Mouse (Mus musculus): ENCODE results near the gene Rasip1. TPM values are rescaled to one million over a fixed set of nuclear protein-coding genes. Genes with fewer than 3 reads are reported as not detected.

The Rasip1 gene
- total RNA-seq, 2 experiments from 2014 or later = 13.9 to 14.5 TPM

GRCm38 (mm10) chr7:45623507-45623906 is 3.8 kb upstream of the Rasip1 start:
- no peak for DNase-seq (ENCODE audit: low spot score in 2 of 2)

GRCm38 (mm10) chr7:45624718-45625117 is 2.6 kb upstream of the Rasip1 start:
- no peak for DNase-seq (ENCODE audit: low spot score in 2 of 2)

- no peak for DNase-seq (ENCODE audit: low spot score in 2 of 2)
Measured at GRCm38 (mm10) chr7:45625481-45625880, 1.8 kb upstream of the Rasip1 start.

GRCm38 (mm10) chr7:45626571-45627076 is 664 bp upstream of the Rasip1 start:
- DNase-seq (ENCODE audit: low spot score in 2 of 2) = no peak

- peak; percentile 81 to 89 for DNase-seq (ENCODE audit: low spot score in 2 of 2)
Measured at GRCm38 (mm10) chr7:45628364-45629294, 1.3 kb downstream of the Rasip1 start.

GRCm38 (mm10) chr7:45630064-45630907 is 3.0 kb downstream of the Rasip1 start:
- no peak for DNase-seq (ENCODE audit: low spot score in 2 of 2)

- DNase-seq (ENCODE audit: low spot score in 2 of 2) = peak; percentile 45 to 56
Measured at GRCm38 (mm10) chr7:45632499-45632898, 5.2 kb downstream of the Rasip1 start.

GRCm38 (mm10) chr7:45634946-45635681 is 7.8 kb downstream of the Rasip1 start:
- DNase-seq (ENCODE audit: low spot score in 2 of 2) = no peak

- no peak for DNase-seq (ENCODE audit: low spot score in 2 of 2)
Measured at GRCm38 (mm10) chr7:45635711-45636688, 8.7 kb downstream of the Rasip1 start.

- DNase-seq (ENCODE audit: low spot score in 2 of 2) = no peak
Measured at GRCm38 (mm10) chr7:45637710-45638109, 10.4 kb downstream of the Rasip1 start.

- peak; percentile 93 to 95 for DNase-seq (ENCODE audit: low spot score in 2 of 2)
Measured at GRCm38 (mm10) chr7:45638623-45639401, 11.5 kb downstream of the Rasip1 start.

- DNase-seq (ENCODE audit: low spot score in 2 of 2) = no peak
Measured at GRCm38 (mm10) chr7:45639561-45640027, 12.3 kb downstream of the Rasip1 start, which contains the start of gene Mamstr. Gene Mamstr, plus strand, starts transcription at chr7:45639977.

GRCm38 (mm10) chr7:45640191-45640957 is 13.1 kb downstream of the Rasip1 start:
- DNase-seq (ENCODE audit: low spot score in 2 of 2) = no peak

GRCm38 (mm10) chr7:45641391-45642040 is 14.2 kb downstream of the Rasip1 start:
- DNase-seq (ENCODE audit: low spot score in 2 of 2) = no peak

- no peak for DNase-seq (ENCODE audit: low spot score in 2 of 2)
Measured at GRCm38 (mm10) chr7:45642083-45642482, 14.8 kb downstream of the Rasip1 start.

GRCm38 (mm10) chr7:45642503-45643255 is 15.4 kb downstream of the Rasip1 start:
- DNase-seq (ENCODE audit: low spot score in 2 of 2) = no peak
